Mouse (Mus musculus) embryonic facial prominence, embryonic 14.5 days (tissue): ENCODE data around the gene Gins2. TPM values are rescaled to one million over a fixed set of nuclear protein-coding genes. Genes with fewer than 3 reads are reported as not detected.

Experiments
- ATAC-seq: fragments of 200-750 bp; cut with Nextera tagmentation; 2 replicates; pipeline ENCODE4 v1.8.0; 2017; ENCODE audit warnings: low read depth, moderate number of reproducible peaks, moderate TSS enrichment
- DNase-seq: peaks from one replicate; pipeline ENCODE4 v3.0.0-alpha.2; 2015; ENCODE audit warnings: low spot score
- H3K27ac ChIP-seq: fragments of 300-500 bp; sonication (generic); replicated peaks from 2 replicates; pipeline ENCODE4 v1.5.1; 2014; ENCODE audit warnings: low read depth, mild to moderate bottlenecking, low read length, moderate library complexity
- H3K27me3 ChIP-seq: fragments of 300-500 bp; sonication (generic); replicated peaks from 2 replicates; pipeline ENCODE4 v1.6.1; 2014; ENCODE audit warnings: low read length; ENCODE audit not compliant: control insufficient read depth, insufficient read depth
- H3K36me3 ChIP-seq: fragments of 300-500 bp; sonication (generic); 2 replicates; pipeline ENCODE4 v1.6.1; 2014; ENCODE audit warnings: low read length, mixed read lengths; ENCODE audit not compliant: control insufficient read depth, insufficient read depth
- H3K4me1 ChIP-seq: fragments of 300-500 bp; sonication (generic); 2 replicates; pipeline ENCODE4 v1.6.1; 2014; ENCODE audit warnings: antibody characterized with exemption, low read length; ENCODE audit not compliant: control insufficient read depth, insufficient read depth
- H3K4me2 ChIP-seq: fragments of 300-500 bp; sonication (generic); 2 replicates; pipeline ENCODE4 v1.6.1; 2014; ENCODE audit warnings: low read depth, mild to moderate bottlenecking, low read length, moderate library complexity, mixed read lengths
- H3K4me3 ChIP-seq: fragments of 300-500 bp; sonication (generic); 2 replicates; pipeline ENCODE4 v1.5.1; 2014; ENCODE audit warnings: low read depth, mild to moderate bottlenecking, low read length
- H3K9ac ChIP-seq: fragments of 300-500 bp; sonication (generic); 2 replicates; pipeline ENCODE4 v1.6.1; 2014; ENCODE audit warnings: low read depth, mild to moderate bottlenecking, low read length, moderate library complexity, mixed read lengths
- H3K9me3 ChIP-seq: fragments of 300-500 bp; sonication (generic); 2 replicates; pipeline ENCODE4 v1.6.1; 2016; ENCODE audit warnings: low read length; ENCODE audit not compliant: control insufficient read depth
- WGBS: fragments of 180-500 bp; shearing (Covaris S2); extraction: QIAGEN DNeasy Blood & Tissue Kit; methylation state at CpG from one replicate; pipeline ENCODE4 v1.1.7; 2014; 5-methylcytosine and 5-hydroxymethylcytosine counted together
- polyA plus RNA-seq: library from polyadenylated mRNA; unstranded; fragments of >200 nt; fragmentation: Nextera tagmentation; extraction: Ambion mirVana; gene quantifications from 2 replicates; pipeline ENCODE4 v1.2.1, GENCODE M21; 2014

The Gins2 gene
- polyA plus RNA-seq, result 82.7 and 94.0 TPM in 2 replicates

GRCm38 (mm10) chr8:120588908-120589771 lies at the start of gene Gins2:
Gene Gins2 (minus strand): TSS chr8:120589304.
- WGBS, result under 1% methylated on average over 64 of the region's 67 CpGs
- H3K36me3 ChIP-seq, result peaks cover 18% of the 10 kb centered on the region
- H3K27ac ChIP-seq, result peak within 1 kb of the TSS; percentile 39; the same call in 1 of the 2 replicates
- DNase-seq (peak; percentile 100), ATAC-seq (peak; percentile 99)
- peak within 1 kb of the TSS; percentile 73 for H3K4me3 ChIP-seq
- H3K4me2 ChIP-seq, result peak within 1 kb of the TSS; percentile 88
- peak within 1 kb of the TSS; percentile 82 for H3K9ac ChIP-seq
- peaks cover 5% of the 10 kb centered on the region; the same call in 1 of the 2 replicates for H3K4me1 ChIP-seq
- H3K9me3 ChIP-seq, result no peaks in the 10 kb centered on the region
- H3K27me3 ChIP-seq, result no peaks in the 10 kb centered on the region

- no peak overlapping the region for H3K27ac ChIP-seq
- H3K4me2 ChIP-seq, result peak overlapping the region; percentile 100
- WGBS, result 3% methylated on average over 8 of the region's 42 CpGs
- H3K4me1 ChIP-seq, result peaks cover 13% of the 10 kb centered on the region
- ATAC-seq, result peak; percentile 75
- no peaks in the 10 kb centered on the region for H3K36me3 ChIP-seq
- peaks cover 13% of the 10 kb centered on the region; the same call in 1 of the 2 replicates for H3K27me3 ChIP-seq
- H3K9me3 ChIP-seq, result no peaks in the 10 kb centered on the region
- H3K9ac ChIP-seq, result peak overlapping the region; percentile 72
- H3K4me3 ChIP-seq, result peak overlapping the region; percentile 68
- DNase-seq, result peak; percentile 29
Measured at GRCm38 (mm10) chr8:120634329-120634839, 45.3 kb upstream of the Gins2 start.

DNA sequence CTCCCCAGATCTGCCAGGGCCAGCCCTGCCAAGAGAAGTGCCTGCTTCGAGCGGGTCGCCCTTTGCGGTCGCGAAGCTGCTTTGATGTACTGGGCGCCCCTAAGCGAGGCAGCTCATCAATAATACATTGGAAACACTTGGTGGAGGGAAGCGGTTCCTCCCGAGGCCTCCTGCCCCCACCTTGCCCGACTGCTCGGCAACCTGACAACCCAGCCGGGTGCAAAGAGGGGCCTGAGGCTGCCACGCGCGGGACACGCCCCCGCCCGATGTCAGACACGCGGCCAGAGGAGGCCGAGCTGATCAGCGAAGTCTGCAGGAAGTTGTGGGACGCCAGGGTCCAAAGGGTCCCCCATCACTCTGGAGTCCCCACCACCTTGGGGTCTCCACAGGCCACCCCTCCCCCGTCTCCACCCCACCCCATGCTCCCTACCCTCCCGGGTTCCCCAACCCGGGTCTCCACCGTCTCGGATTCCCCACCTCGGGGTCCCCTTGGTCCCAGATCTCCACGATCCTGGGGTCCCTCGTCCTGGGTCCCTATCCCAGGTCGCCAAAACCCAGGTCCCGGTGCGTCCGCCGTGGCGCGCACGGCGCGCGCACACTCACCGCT lies 44.7 kb upstream of the Gins2 start:
- Histone ChIP-seq H3K4me2 (peak overlapping the region; percentile 100), H3K27ac (no peak overlapping the region), H3K36me3 (no peaks in the 10 kb centered on the region), H3K4me3 (peak overlapping the region; percentile 68), H3K9ac (peak overlapping the region; percentile 72), H3K27me3 (peaks cover 13% of the 10 kb centered on the region; the same call in 1 of the 2 replicates), H3K9me3 (no peaks in the 10 kb centered on the region), H3K4me1 (peaks cover 13% of the 10 kb centered on the region)
- DNase-seq (peak; percentile 19), ATAC-seq (peak; percentile 5; the same call in 1 of the 2 replicates)
- WGBS, result 4% methylated on average over 39 of the region's 44 CpGs

- ATAC-seq (no peak), DNase-seq (no peak)
- Histone ChIP-seq H3K9me3 (no peaks in the 10 kb centered on the region), H3K27me3 (peaks cover 13% of the 10 kb centered on the region; the same call in 1 of the 2 replicates), H3K36me3 (no peaks in the 10 kb centered on the region), H3K9ac (peak overlapping the region; percentile 72; the same call in 1 of the 2 replicates), H3K4me2 (peak overlapping the region; percentile 100), H3K4me1 (peaks cover 13% of the 10 kb centered on the region), H3K27ac (no peak overlapping the region), H3K4me3 (peak overlapping the region; percentile 68)
- WGBS, result 26% methylated on average over 17 of the region's 17 CpGs
Measured at GRCm38 (mm10) chr8:120632969-120633664, 44.0 kb upstream of the Gins2 start.

DNA sequence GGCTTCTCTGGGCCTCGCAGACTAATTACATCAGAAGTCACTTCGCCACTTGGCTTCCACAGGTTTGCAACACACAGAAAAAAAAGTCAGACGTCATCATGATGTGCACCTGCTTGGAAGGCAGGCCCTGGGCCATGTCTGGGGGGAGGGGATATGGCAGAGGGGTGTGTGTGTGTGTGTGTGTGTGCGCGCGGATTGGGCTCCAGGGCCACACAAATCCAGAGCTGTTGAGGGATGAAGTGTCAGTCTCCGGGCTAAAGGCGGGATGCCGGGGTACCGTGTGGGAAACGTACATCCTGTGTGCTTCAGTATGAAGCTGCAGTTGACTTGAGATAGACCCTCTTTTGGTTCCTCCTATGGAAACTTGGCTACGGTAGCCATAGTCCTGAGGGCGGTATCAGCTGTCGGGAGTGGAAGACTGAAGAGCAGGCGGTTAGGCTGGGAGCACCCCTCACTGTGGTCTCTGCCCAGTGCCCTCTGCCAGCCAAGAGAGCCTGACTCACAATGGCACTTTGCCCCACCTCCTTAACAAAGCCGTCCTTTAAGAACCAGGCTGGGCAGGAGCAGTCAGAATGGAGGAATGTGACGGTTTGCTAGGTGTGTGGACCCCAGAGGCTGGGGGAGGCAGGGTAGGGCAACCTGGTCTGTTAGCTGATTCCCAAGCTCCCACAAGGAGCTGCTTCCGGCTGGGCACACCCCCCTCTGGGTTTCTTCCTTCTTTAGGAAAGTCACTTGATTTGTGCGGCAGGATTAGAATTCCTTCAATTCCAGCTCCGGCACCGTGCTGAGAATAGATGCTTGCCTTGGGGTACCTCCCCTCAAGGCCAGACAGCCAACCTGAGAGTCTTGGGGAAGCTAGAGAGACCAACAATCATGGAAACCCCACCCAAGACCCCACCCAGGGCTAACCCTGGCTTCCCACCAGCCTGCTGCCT lies 42.6 kb upstream of the Gins2 start:
- H3K27ac ChIP-seq, result no peak overlapping the region
- H3K9ac ChIP-seq, result no peak overlapping the region
- peaks cover 13% of the 10 kb centered on the region for H3K4me1 ChIP-seq
- no peaks in the 10 kb centered on the region for H3K36me3 ChIP-seq
- H3K9me3 ChIP-seq, result no peaks in the 10 kb centered on the region
- WGBS, result 74% methylated on average over 21 of the region's 21 CpGs
- H3K27me3 ChIP-seq, result peaks cover 13% of the 10 kb centered on the region; the same call in 1 of the 2 replicates
- ATAC-seq, result no peak
- peak; percentile 22 for DNase-seq
- H3K4me3 ChIP-seq, result no peak overlapping the region
- no peak overlapping the region for H3K4me2 ChIP-seq

DNA sequence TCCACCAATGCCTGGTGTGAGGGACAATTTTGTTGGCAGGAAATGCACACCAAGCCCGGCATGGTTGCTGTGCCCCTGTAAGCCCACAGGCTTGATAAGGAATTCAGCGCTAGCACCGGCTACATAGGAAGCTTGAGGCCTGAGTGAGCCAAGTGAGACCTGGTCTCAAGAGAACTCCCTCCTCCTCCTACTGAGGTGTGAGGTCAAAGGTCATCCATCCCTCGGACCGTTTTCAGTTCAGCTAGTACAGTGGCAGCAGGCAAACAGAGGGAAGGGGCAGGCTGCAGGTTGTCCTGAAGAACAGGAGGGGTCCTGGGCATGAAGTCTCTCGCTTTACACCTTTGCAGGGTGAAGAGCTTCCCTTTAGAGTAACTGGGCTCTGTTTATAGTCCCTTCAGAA lies 41.7 kb upstream of the Gins2 start:
- WGBS, result 49% methylated on average over 6 of the region's 6 CpGs
- no peak overlapping the region for H3K27ac ChIP-seq
- ATAC-seq (no peak), DNase-seq (no peak)
- H3K36me3 ChIP-seq, result no peaks in the 10 kb centered on the region
- H3K4me3 ChIP-seq, result no peak overlapping the region
- H3K9ac ChIP-seq, result no peak overlapping the region
- H3K9me3 ChIP-seq, result no peaks in the 10 kb centered on the region
- peaks cover 13% of the 10 kb centered on the region for H3K4me1 ChIP-seq
- H3K27me3 ChIP-seq, result peaks cover 13% of the 10 kb centered on the region; the same call in 1 of the 2 replicates
- H3K4me2 ChIP-seq, result no peak overlapping the region

DNA sequence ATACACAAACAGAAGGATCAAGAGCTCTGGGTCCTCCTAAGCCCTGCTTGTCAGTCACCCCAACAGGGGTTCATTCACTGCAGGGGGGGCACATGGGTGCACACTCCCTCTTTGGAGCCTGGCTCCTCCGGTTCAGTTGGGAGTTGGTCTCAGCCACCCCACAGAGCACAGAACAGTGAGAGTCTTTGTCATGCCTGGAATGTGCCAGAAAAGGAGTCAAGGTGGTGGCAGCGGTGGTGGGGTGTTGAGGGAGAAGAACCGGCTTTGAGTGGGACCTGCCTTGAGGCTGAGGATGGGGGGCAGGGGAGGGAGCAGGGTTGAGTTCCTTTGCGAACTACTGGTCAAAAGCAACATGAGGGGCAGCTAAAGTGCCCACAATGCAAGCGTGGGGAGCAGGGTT lies 40.9 kb upstream of the Gins2 start:
- Histone ChIP-seq H3K4me2 (no peak overlapping the region), H3K9ac (no peak overlapping the region), H3K4me3 (no peak overlapping the region), H3K36me3 (no peaks in the 10 kb centered on the region), H3K9me3 (no peaks in the 10 kb centered on the region), H3K4me1 (peaks cover 13% of the 10 kb centered on the region), H3K27ac (no peak overlapping the region), H3K27me3 (peaks cover 8% of the 10 kb centered on the region; the same call in 1 of the 2 replicates)
- 44% methylated on average over 5 of the region's 5 CpGs for WGBS
- ATAC-seq (no peak), DNase-seq (no peak)
